Mouse (Mus musculus) gastrocnemius, postnatal 14 days (tissue): Measurements from ENCODE around the gene Prdx2. TPM values are rescaled to one million over a fixed set of nuclear protein-coding genes. Genes with fewer than 3 reads are reported as not detected.

Experiments
- DNase-seq: peaks from one replicate; pipeline ENCODE4 v3.0.0; 2021; ENCODE audit warnings: mixed read lengths
- intact Hi-C: fragments of 180-260 bp; cut with DNase I; formaldehyde crosslinking; loops from one replicate; pipeline ENCODE4 v1.15.1; 2025; ENCODE audit warnings: low total_unique reads
- total RNA-seq, 2 experiments: library from RNA; stranded (reverse); gene quantifications; 2 replicates each; pipeline ENCODE4 v1.2.3; 2021

Gene Prdx2
- total RNA-seq, 2 experiments from 2014 or later: 224 to 248 TPM

DNA sequence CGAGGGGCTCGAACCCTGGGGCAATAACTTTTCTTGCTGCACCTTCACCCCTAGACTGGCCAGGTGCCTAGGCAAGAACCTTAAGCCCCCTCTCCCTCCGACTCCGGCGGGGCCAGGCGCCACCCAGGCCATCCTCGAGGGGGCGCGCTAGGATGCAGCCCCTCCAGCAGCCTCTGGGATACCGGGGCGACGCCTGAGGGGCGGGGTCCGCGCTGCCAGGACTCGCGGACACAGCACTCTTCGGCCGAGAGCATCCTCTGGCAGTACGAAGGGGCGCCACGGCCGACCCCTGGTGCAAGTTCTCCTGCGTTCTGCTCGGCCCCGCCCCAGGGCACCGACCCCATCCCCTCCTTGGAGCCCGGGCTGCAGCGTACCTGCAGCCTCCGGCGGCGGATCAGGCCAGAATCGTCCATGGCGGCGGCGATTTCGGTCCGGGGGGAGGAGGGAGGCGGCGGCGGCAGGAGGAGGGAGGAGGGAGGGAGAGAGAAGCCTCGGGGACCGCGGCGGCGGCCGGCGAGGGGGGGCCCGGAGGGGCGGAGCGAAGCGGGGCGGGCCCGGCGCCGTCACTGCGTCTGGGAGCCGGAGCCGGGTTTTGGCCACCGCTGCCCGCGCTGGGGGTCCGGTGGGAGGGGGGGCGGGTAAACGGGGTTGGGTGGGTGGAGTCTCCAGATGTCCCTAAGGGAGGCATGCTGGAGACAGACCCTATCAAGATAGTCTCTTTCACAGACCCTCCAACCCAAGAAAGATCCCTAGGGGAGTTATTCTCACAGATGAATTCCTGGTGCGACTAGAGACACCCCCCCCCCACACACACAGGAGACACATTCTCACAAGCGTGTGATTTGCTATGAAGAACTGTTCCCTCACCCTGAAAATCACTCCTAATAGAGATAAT lies 23.5 kb upstream of the Prdx2 start:
- intact Hi-C loops: no loop called here
- no peak for DNase-seq

DNA sequence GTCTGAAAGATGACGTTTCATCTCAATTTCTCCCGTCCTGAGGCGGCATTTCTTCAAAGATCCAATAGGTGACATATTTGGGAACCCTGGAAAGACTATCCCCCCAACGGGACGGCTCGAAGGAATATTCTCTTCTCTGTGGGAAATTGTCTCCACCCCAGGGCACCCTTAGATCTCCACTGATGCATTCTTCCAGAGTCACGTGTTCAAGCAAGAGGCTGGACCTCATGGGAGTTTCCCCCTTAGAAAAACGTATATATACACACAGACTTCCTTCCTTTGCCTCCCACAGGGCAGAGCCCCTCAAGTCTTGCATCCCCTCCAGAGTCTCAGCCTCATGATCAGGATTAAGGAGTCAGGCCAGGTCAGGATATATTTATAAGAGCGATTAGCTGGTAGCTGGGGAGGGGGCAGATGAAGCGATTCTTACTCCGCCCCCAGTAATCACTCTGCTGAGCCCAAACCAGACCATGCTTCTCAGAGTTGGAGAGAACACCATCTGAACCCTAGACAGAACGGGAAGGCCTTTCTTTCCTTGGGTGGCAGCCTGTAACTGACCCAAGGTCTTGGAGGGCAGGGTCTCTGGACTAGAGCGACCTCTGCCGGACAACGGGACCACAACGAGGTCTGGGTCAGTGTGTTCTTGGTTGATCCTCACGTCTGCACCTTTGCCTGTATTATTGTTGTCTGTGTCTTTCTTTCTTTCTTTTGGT lies 22.7 kb upstream of the Prdx2 start, which contains the start of gene Rtbdn:
Rtbdn (plus strand) TSS at position 464 of the 713 bp plus-strand sequence.
- intact Hi-C loops: no loop called here

DNA sequence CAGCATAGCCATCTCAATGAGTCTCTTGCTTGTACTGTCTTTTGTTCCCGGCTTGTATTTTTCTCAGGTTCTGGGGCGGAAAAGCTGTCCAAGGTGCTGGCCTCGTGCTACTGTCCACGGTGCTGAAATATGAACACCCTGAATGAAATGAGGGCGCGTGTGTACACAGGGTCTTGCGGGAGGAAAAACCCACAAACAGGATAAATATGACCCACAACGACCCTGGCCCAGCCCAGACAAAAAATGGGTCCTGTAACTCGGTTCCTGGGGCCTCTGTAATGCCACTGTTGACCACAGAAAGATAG lies 22.2 kb upstream of the Prdx2 start:
- intact Hi-C loops: no loop called here
- no peak for DNase-seq

More for the DNA sequence above, 22.7 kb upstream of the Prdx2 start, which contains the start of gene Rtbdn:
- DNase-seq: no peak

DNA sequence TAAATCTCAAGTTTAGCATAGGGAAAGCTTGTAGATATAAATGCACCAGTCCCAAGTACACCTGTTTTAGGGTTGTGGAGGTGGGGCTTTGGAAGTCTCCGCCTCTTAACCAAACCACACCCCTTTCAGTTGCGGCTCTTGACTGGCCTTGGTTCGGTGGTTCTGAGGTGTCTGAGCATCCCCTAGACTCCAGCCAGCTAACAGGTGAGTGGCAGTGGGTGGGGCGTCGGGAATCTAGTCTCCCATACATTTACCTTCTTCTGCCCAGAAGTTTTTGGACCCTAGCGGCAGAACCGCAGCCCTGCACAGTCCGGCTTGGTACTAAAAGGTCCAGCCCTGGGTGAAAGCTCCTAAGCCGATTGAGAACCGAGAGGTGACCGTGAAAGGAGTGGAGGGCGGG lies 19.6 kb upstream of the Prdx2 start:
- intact Hi-C loops: no loop called here
- no peak for DNase-seq

DNA sequence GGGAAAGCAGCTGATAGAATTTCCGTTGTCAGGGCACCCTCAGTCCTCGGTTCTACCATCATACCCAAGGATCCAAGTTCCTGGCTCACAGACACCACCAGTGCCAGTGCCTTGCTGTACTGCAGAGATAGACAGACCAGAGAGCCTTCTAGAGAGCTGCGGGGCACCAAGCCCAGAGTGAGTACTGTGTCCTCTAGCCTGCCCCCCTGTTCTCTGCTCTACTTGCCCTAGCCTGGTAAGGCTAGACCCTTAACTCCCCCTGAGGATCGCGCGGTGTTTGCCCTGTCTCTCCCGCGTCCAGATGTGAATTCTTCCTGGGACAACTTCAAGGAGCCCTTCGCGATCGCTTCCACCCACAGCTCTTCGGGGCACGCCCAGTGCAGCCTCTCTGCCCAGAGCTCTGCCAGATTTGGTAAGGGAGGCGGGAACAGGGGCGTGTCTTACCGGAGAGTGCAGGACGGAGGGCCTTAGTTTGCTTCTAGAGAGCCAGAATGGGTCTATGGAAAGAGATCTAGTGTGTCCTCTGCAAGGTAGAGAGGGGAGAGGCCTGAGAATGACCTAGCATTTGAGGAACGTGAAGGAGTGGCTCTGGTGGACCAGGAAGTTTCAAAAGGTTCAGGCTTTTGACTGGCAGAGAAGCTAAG lies 16.7 kb upstream of the Prdx2 start:
- intact Hi-C loops: no loop called here
- peak; percentile 45 for DNase-seq

DNA sequence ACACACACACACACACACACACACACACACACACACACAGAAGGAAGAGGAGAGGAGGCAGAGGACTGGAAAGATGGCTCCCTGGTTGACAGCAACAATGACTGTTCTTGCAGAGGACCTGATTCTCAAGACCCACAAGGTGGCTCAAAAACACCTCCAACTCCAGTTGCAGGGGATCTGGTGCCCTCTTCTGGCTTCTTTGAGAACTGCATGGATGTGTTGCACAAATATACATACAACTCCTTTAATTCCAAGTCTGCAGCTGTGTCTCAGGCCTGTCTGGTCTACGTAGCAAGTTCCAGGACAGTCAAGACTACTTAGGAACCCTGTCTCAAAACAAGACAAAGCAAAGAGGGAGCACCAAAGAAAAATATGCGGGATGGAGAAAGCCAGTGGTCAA lies 12.6 kb upstream of the Prdx2 start:
- intact Hi-C loops: no loop called here
- no peak for DNase-seq

DNA sequence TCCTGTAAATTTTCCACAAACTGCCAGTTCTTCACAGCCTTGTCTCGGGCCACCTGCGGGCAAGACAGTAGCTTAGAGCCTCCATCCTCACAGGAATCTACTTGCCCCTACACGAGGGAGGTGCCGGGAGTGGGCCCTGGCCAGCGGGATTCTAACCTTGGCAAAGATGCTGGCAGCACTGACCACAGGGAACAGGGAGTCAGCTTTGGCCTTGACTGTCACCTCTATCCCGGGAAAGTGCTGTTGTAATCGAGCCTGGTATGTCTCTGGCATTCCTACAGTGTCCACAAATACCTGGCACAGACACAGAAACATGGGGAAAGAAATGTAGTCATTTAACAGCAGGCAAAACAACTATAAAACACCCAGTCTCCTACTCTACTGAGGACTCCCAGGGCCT lies 9.6 kb upstream of the Prdx2 start:
- intact Hi-C loops: no loop called here

DNA sequence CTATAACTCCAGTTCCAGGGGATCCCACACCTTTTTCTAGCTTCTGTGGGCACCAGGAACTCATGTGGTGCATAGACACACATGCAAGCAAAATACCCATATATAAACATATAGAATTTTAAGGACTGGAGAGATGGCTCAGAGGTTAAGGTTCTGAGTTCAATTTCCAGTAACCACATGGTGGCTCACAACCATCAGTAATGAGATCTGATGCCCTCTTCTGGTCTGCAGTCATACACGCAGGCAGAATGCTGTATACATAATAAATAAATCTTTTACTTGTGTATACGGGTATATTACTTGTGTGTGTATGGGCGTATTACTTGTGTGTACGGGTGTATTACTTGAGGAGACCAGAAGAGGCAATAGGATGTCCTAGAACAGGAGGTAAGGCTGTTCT lies 5.4 kb upstream of the Prdx2 start:
- intact Hi-C loops: no loop called here
- DNase-seq: no peak

More for the DNA sequence above, 9.6 kb upstream of the Prdx2 start:
- no peak for DNase-seq

DNA sequence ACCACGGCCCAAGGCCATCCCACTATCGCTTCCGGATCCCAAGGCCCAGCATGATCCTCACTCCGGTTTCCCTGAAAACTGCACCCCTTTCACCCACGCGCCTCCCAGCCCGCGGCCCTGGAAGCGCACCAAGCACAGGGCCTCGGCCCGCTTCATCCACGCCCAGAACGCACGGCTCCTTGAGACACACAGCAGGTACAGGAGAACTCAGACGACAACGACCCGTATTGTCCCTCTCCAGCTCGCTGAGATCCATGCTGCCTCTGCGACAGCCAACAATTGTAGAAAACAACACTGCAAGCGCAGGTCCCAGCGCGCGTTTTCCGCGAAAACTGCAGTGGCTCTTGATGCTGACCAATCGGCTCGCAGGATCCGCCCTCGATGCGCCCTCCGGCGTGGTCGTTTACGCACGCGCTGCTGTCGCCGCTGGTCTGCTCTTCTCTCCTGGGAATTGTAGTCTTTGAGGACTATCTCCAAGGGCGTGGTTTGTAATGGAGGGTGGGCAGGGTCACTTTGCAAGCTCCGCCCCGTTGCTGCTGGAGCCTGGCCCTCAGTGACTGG lies 3.6 kb upstream of the Prdx2 start:
- intact Hi-C loops: no loop called here
- DNase-seq: peak; percentile 91

DNA sequence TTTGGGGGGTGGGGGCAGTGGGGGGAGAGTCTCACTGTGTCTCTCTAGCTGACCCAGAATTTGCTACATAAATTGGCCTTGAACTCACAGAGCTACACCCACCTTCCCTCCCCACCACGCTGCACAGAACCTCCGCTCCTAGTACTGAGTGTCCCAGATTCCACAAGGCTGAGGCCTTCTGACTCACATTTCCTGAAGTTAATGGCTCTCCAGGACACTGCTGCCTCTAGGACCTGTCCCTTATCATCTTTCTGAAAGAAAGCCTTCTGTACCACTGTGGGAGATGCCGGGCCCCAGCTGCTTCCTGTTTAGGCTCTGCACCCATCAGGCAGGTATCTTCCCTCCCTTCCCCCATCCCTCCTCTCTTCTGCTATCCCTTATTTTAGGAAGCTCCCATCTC lies 2.8 kb upstream of the Prdx2 start:
- intact Hi-C loops: no loop called here
- no peak for DNase-seq

DNA sequence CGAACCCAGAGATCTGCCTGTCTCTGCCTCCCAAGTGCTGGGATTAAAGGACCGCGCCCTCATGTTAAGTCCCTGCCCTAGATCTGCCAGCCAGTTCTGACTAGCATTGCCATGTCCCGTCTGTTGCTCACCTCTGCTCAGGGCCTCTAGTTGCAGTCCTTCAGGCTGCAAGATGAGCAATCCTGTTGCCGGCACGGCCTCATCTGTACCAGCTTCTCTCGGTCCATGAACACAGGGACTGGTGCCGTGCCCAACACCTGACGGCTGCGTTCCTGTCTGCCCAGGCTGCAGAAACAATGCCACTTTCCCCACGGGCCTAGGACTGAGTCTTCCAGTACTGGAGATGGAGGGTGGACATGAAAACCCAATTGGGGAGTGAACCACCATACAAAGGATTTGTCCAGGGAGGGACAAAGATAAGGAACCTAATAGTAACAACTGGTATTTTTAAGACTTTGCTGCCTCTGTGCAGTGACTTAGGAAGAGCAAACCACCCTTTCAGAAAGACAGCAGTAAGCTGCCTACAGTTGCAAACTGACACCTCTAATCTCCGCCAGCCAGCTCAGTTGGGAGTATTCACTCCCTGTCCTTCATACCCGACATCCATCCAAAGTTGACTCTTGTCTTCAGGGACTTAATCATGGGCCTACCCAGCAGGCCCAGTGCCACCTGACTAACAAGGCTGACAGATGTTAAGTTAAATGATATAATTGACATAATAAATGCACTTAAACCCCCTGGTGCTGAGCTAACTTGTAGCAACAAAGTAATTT lies 1.7 kb upstream of the Prdx2 start:
- DNase-seq: no peak
- intact Hi-C loops: no loop called here

DNA sequence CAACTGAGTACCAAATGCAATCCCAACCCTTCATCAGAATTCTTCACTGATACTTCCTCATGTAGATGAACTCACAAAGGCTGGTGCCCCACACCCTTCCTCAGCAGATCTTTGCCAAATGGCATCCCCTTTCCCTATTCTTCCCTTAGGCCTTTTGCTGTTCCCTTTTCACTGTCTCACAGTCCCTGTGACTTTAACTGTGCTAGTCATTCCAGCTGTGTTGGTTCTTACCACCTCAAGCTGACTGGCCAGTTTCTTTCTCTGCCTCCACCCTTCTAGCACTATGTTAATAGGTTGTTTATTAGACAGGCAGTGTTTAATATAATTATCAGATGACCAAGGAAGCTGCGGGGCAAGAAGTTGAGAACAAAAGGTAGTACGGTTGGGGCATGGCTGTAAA lies 737 bp upstream of the Prdx2 start:
- intact Hi-C loops: no loop called here
- no peak for DNase-seq

DNA sequence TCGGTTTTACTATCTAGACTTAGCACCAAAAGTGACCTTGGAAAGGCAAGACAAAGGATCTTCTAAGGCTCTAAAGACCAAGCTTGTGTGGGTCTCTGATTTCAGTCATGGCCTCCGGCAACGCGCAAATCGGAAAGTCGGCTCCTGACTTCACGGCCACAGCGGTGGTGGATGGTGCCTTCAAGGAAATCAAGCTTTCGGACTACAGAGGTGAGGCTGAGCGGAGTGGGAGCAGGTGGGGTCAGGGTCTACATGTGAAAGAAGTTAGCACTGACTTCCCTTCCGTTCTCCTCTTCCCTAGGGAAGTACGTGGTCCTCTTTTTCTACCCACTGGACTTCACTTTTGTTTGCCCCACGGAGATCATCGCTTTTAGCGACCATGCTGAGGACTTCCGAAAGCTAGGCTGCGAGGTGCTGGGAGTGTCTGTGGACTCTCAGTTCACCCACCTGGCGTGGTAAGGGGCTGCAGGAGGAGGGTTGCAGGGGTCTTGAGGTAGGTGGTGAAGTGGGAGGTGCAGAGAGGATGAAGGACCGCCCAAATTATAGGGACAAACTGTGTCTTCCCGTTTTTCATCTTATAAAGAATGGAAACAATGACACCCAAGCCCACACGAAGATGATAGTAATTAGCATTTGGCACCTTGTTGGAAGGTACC lies 876 bp downstream of the Prdx2 start:
- no peak for DNase-seq
- intact Hi-C loops: no loop called here

DNA sequence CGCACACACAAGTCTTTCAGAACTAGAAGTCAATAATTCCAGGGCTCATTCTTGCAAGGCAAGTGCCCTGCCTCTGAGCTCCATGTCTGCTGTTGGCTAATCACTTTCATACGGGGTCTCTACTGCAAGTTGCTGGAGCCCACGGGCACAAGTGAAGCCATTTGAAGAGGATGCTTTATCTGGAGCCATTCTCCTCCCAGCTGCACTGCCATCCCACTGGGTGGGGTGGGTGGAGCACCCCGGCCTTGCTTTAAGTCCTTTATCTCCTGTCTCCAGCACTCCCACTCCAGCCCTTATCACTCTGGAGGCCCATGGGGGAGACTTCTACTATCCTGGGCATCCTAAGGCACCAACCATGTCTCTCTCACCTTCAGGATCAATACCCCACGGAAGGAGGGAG lies 1.5 kb downstream of the Prdx2 start:
- no peak for DNase-seq
- intact Hi-C loops: no loop called here

DNA sequence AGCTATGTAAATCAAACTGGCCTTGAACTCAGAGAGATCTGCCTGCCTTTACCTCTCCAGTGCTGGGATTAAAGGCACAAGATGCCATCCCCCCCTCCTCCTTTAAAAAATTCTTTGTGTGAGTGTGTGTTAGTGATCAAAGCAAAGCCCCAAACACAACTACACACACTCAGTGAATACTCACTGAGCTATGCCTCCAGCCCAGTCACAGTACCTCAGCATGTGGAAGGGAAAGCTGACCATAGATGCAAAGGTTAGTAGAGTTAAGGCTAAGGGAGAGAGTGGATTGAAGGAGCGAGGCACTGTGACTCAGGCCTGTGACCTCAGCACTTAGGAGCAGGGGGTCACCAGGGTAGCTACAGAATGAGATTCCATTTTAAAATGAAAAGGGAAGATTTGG lies 3.7 kb downstream of the Prdx2 start:
- intact Hi-C loops: no loop called here

DNA sequence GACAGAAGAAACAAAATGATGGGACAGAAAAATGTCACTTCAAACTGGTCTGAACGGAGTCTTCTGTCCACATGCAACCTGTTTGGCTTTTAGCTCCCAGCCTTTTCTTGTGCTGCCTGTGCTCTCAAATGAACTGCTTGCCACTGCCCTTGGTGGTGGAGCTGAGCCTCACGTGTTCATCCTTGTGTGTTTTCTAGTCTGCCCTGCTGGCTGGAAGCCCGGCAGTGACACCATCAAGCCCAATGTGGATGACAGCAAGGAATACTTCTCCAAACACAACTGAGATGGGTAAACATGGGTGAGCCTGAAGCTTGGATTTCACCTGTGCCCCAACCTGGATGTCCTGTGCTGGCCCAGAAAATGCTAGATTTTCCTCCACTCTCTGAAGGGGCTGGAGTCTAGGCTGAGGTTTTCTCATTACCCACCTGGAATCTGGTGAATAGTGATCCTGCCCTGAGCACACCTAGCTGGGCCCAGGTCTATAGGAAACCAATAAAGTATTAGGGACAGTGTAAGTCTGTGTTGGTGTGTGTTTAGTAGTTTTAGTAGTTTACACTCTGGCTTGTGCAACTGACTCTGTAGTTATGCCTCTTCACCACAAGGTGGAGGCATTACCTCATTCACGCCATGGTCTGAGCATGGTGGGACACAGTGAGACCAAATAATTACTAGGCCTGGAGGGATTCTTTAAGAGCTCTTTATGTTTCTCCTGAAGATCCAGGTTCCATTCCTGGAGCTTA lies 4.6 kb downstream of the Prdx2 start:
- DNase-seq: no peak
- intact Hi-C loops: no loop called here

More for the DNA sequence above, 3.7 kb downstream of the Prdx2 start:
- no peak for DNase-seq

DNA sequence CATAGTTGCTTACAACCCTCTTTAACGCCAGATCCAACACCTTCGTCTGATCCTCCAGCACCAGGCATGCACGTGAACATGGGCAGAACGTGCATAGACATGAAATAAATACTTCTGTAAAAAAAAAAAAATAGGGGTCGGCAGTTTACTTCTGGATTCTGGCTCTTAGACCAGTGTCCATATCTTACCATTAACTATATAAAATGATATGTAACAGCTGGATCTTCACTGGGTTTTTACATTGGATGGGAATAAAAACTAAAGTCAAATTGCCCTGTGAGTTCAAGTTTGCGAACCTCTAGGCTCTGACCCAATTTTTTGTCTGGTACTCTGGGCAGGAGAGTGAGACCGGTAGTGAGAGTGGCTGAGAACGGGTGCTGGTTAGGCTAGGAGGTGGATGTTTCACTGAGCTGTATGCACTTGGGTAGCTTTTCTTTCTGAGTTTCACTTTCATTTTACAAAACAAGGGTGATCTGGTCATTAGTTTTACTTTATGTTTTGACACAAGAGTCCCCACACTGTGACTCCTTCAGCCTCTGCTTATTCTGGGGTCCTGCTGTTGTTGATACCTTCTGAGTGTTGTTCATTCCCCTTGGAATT lies 5.3 kb downstream of the Prdx2 start:
- no peak for DNase-seq
- intact Hi-C loops: no loop called here

DNA sequence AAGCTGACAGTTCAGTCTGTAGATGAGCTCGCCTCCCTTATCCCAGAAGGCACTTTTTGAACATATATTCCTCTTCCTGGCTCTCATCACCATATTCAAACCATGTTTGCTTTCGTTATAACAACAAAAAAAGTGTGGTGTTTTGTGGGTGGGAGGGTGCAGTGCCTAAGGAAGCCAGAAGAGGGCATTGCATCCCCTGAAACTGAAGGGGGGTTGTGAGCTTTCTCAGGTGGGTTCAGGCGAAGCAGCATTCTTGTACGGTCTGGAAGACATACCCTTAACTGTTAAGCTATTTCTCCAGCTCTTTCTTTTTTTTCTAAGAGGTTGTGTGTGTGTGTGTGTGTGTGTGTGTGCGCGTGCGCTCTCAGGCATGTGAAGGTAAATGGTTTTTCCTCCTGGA lies 6.0 kb downstream of the Prdx2 start:
- peak; percentile 49 for DNase-seq
- intact Hi-C loops: no loop called here
